Mouse (Mus musculus) embryo, embryonic 10 days (tissue): Measurements from ENCODE around the gene Jag2.

Experiments
- DNase-seq: peaks from one replicate; pipeline ENCODE4 v3.0.0-alpha.2; 2015; ENCODE audit warnings: low spot score

Gene Jag2

DNA sequence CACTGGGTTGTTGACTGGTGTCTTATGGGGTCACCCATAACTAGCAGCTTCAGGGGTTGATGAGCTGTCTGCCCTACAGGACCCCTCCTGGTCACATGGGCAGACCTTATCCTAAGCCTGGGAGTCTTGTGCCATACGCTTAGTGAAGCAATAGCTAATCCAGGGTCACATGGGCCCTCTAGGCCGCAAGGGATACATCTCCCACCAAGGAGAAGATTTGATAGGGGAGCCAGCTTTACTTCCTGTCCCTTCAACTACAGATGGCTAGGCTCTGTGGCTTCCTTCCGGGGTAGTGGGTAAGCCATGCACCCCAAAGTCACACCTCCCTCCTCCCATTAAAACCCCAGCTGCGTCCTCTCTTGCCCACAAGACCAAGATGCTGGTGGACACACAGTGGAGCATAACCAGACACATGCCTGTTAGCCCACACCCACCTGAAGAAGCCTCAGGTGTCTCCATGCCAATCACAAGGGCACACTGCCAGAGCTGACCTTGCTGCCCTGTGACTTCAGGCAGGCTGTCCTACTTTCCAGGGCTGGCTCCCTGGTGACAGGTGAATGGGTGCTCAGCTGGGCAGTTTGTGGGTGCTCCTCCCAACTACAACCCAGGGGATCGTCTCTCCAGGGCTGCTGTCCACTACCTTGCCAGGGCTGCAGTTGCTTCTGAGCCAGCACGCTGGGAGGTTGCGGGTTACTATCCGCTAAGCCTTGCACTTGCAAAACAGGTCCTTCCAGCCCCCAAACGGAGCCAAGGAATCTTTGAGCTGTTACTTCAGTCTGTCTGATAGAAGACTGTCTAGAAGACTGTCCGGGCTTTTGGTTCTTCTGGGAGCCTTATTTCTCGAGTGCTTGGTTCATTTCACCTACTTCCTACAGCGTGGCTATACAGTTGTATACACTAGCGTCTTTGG lies 61.1 kb downstream of the Jag2 start, which contains the start of gene Gpr132:
Gene Gpr132 (minus strand): TSS at position 51 of the 910 bp plus-strand sequence.
- no peak for DNase-seq

GRCm38 (mm10) chr12:112867106-112867674 lies 62.4 kb downstream of the Jag2 start:
- no peak for DNase-seq

DNA sequence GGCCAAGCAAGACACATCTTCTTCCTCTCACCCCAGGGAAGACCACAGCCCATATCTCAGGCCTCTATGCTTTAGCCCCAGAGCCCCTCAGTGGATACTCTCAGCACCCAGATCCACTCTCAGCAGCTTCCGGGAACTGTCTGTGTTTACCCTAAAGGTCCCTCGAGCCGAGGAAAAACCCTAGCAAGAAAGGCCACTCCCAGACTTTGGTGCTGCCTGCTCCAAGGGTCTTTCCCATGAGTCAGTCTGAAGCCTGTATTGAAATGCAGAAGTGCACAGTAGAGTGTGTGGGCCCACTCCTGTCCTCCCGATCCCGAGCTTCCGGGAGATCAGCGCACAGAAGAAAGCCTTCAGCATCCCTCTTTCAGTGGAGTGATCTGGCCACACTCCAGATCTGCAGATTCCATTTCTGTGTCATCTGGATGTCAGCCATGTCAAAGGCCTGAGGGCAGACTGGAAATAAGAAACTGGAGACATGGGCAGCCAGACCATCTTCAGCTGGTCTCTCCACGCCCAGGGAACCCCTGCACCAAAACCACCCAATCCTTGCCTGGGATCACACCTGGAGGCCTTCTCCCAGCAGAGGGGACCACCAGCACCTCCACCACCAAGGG lies 63.0 kb downstream of the Jag2 start:
- DNase-seq, result no peak

- DNase-seq, result no peak
Observed at GRCm38 (mm10) chr12:112864804-112865203, 64.8 kb downstream of the Jag2 start.

- DNase-seq, result peak; percentile 47
Observed at GRCm38 (mm10) chr12:112861911-112862321, 67.7 kb downstream of the Jag2 start.

DNA sequence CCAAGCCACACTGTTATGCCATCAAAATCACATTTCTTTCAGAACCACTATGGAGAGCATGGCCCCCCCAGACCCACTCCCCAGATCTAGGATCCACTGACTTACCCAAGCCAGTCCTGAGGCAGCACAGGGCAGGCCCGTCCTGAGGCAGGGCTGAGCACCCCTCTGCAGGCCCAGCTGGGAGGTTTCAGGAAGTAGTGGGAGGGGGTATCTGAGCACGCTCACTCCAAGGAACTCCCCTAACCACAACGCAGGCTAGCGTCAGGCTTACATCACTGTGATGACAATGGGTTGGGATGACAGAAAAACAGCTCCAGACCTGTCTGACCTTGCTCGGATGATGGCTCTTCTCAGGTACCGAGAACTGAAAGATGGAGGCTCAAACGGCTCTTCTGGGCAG lies 68.8 kb downstream of the Jag2 start:
- DNase-seq, result no peak

DNA sequence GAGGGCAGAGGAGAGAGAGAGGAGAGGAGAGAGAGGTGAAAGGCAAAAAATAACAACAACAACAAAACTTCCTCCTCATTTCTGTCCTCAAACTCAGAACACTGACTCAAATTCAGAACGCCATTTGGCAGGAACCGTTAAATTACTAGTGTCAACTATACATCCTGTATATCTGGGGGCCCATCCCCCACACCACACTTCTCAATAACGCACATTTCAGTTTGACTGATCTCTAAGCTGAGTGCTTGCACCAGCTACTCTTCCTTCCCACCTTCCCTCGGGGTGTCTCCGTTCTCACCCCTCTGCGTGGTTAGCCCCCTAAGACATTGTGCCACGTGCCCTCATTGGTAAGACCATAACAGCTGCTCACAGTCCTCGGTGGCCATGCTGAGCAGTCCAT lies 69.6 kb downstream of the Jag2 start:
- DNase-seq, result no peak

DNA sequence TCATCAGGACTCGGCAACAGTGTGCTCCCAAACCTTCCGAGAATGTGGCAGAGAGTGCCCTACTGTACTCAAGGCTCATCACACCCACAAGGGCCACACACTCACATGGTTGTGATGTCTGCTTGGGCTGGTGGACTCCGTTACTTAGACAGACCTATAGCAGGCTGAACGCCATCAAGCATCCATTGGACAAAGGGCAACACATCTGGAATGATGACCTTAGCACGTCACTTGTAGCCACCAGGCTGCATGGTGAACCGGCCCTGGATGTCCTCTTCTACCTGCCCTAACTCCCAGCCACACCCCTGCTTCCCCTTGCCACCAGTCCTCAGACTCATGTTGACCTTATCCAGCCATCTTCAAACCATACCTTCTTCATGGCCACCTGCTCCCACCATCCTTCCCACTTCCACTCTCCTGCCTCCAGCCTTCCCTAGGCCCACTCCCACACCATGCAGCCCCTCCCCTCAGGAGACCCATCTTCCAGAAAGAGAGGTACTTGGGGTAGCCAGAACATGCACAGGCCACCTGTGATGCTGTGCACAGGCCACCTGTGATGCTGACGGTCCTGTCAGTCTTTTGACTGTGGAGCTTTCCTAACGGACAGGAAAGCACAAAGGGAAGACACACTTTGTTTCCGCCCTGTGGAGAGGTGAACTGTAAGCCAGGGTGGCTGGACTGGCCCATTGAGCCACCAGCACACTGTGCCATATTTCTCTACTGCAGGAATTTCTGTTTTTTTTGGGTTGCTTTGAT lies 70.8 kb downstream of the Jag2 start:
- DNase-seq, result no peak
